ENCODE assay signal across 23 mouse cellular contexts in genomic region chr9:110342008-110342407, GRCm38 (mm10). TPM values are rescaled to one million over a fixed set of nuclear protein-coding genes. Genes with fewer than 3 reads are reported as not detected.
DNase-seq lines count a peak whose midpoint lies in the region; ATAC-seq lines count a peak whose summit lies in the region.
"Had no signal": no experiment of that assay in that cellular context is flagged by ENCODE, and none has a peak within 500 bp of the region (broad histone marks: within the 10 kb centered on the region; RNA-seq: fewer than 3 reads in every experiment).

No protein-coding gene starts in this region.

- no peak for ATAC-seq in midbrain, embryonic 11.5 days (ENCODE audit: low FRiP score)
- no peak for ATAC-seq in midbrain, embryonic 16.5 days
- ATAC-seq in granulocyte monocyte progenitor cell, adult 5-6 weeks (replicated peaks; ENCODE audit: poor library complexity, severe bottlenecking) = peak; percentile 80
- ATAC-seq: forebrain, embryonic 16.5 days; hindbrain, postnatal 0 days had no signal

- 82% methylated on average over 8 of the region's 8 CpGs for WGBS in midbrain, embryonic 11.5 days
- WGBS in midbrain, embryonic 16.5 days = 83% methylated on average over 8 of the region's 8 CpGs

- peak; percentile 31 to 66 for DNase-seq in left cerebral cortex, postnatal 25 days (ENCODE audit: low spot score in 2 of 2)
- no peak for DNase-seq in left cerebral cortex, adult 8-10 months (ENCODE audit: low spot score in 2 of 2)
- peak; percentile 33 for DNase-seq in midbrain, embryonic 11.5 days (ENCODE audit: low spot score, missing footprints)
- DNase-seq in telencephalon, adult 2 months (ENCODE audit: low read depth, low spot score) = peak; percentile 22
- no peak for DNase-seq in yolk sac, embryonic 10.5 days (ENCODE audit: low spot score)
- DNase-seq: adrenal gland, adult 8-10 months; adrenal gland, postnatal 36 days; cerebellum, adult 11 months; cerebellum, adult 8-10 months; cerebellum, postnatal 14 days; gastrocnemius, postnatal 10 days; heart, adult 2 months; heart, postnatal 14 days had no signal

- H3K9ac ChIP-seq in midbrain, embryonic 11.5 days (ENCODE audit: low read length) = no peak overlapping the region
- H3K9ac ChIP-seq in midbrain, embryonic 16.5 days (ENCODE audit: low read depth, low read length) = no peak overlapping the region
- H3K9ac ChIP-seq: embryonic facial prominence, embryonic 12.5 days; forebrain, embryonic 12.5 days; heart, embryonic 15.5 days; hindbrain, embryonic 13.5 days had no signal

- no peaks in the 10 kb centered on the region for H3K4me1 ChIP-seq in midbrain, embryonic 11.5 days (ENCODE audit: control insufficient read depth, insufficient read depth, low read length)
- no peaks in the 10 kb centered on the region for H3K4me1 ChIP-seq in midbrain, embryonic 16.5 days (ENCODE audit: control insufficient read depth, insufficient read depth, low read length)

- H3K9me3 ChIP-seq in midbrain, embryonic 11.5 days (ENCODE audit: control insufficient read depth, low read length) = no peaks in the 10 kb centered on the region
- H3K9me3 ChIP-seq in midbrain, embryonic 16.5 days (replicated peaks; ENCODE audit: control insufficient read depth, low read length, poor library complexity, severe bottlenecking) = no peaks in the 10 kb centered on the region
- H3K9me3 ChIP-seq: embryonic facial prominence, embryonic 12.5 days; forebrain, embryonic 12.5 days; G1E; heart, embryonic 15.5 days; hindbrain, embryonic 13.5 days had no signal

- H3K27ac ChIP-seq in midbrain, embryonic 11.5 days (ENCODE audit: low read depth, low read length) = no peak overlapping the region
- H3K27ac ChIP-seq in midbrain, embryonic 16.5 days (ENCODE audit: low read length) = no peak overlapping the region
- H3K27ac ChIP-seq: embryonic facial prominence, embryonic 12.5 days; forebrain, embryonic 12.5 days; heart, adult 2 months; heart, embryonic 15.5 days; hindbrain, embryonic 13.5 days; hindbrain, postnatal 0 days had no signal

- H3K4me2 ChIP-seq in midbrain, embryonic 11.5 days = no peak overlapping the region
- H3K4me2 ChIP-seq in midbrain, embryonic 16.5 days (ENCODE audit: low read length) = no peak overlapping the region
- H3K4me2 ChIP-seq: embryonic facial prominence, embryonic 12.5 days; forebrain, embryonic 12.5 days; heart, embryonic 11.5 days; heart, embryonic 15.5 days; hindbrain, embryonic 13.5 days had no signal

- intact Hi-C loops in left cerebral cortex, postnatal 25 days (cut with DNase I) = no loop called here

- no peaks in the 10 kb centered on the region for H3K36me3 ChIP-seq in midbrain, embryonic 11.5 days (ENCODE audit: control insufficient read depth, insufficient read depth, low read length)
- H3K36me3 ChIP-seq in midbrain, embryonic 16.5 days (ENCODE audit: control insufficient read depth, insufficient read depth, low read length) = no peaks in the 10 kb centered on the region
- H3K36me3 ChIP-seq: embryonic facial prominence, embryonic 12.5 days; forebrain, embryonic 12.5 days; heart, embryonic 15.5 days; hindbrain, embryonic 13.5 days had no signal

- no peak overlapping the region for H3K4me3 ChIP-seq in midbrain, embryonic 11.5 days (ENCODE audit: low read depth, low read length)
- no peak overlapping the region for H3K4me3 ChIP-seq in midbrain, embryonic 16.5 days (ENCODE audit: low read depth, low read length)
- H3K4me3 ChIP-seq: embryonic facial prominence, embryonic 12.5 days; forebrain, embryonic 12.5 days; heart, adult 2 months; heart, embryonic 15.5 days; hindbrain, embryonic 13.5 days had no signal

- H3K27me3 ChIP-seq in midbrain, embryonic 11.5 days (ENCODE audit: control insufficient read depth, insufficient read depth, low read length) = no peaks in the 10 kb centered on the region
- H3K27me3 ChIP-seq in midbrain, embryonic 16.5 days (ENCODE audit: control insufficient read depth, insufficient read depth, low read depth, low read length) = no peaks in the 10 kb centered on the region
- H3K27me3 ChIP-seq: embryonic facial prominence, embryonic 12.5 days; forebrain, embryonic 12.5 days; heart, embryonic 15.5 days; hindbrain, embryonic 13.5 days had no signal

RNA-seq across cellular contexts. Expression of gene Scap, which starts 8.9 kb away (rescaled TPM):
- total RNA-seq in left cerebral cortex, postnatal 25 days (2021) = 10 to 100 TPM; 87.6 to 95.2 TPM
- total RNA-seq in left cerebral cortex, adult 8-10 months (2022) = 100 to 1,000 TPM in 2 of 4 experiments, 10 to 100 TPM in 2; 93.7 to 105 (median 99.7) TPM
- polyA plus RNA-seq in midbrain, embryonic 11.5 days (2014; fragmentation: Nextera tagmentation; extraction: Ambion mirVana) = 19.2 and 24.9 TPM in 2 replicates
- 57.4 and 64.5 TPM in 2 replicates for polyA plus RNA-seq in midbrain, embryonic 16.5 days (2015; fragmentation: Nextera tagmentation; extraction: Ambion mirVana)
- 31.4 and 56.3 TPM in 2 replicates for total RNA-seq in granulocyte monocyte progenitor cell, adult 5-6 weeks (2014; fragmentation: Nextera tagmentation)
- 24.1 and 43.1 TPM in 2 replicates for total RNA-seq in granulocyte monocyte progenitor cell, adult 5-6 weeks (2017)

RNA-seq across cellular contexts. Expression of gene Elp6, which starts 37.0 kb away (rescaled TPM):
- total RNA-seq in left cerebral cortex, postnatal 25 days (2021) = 10 to 100 TPM; 12.7 to 13.3 TPM
- total RNA-seq in left cerebral cortex, adult 8-10 months (2022) = 10 to 100 TPM; 11.6 to 16.4 (median 14.1) TPM
- polyA plus RNA-seq in midbrain, embryonic 11.5 days (2014; fragmentation: Nextera tagmentation; extraction: Ambion mirVana) = 32.8 and 40.2 TPM in 2 replicates
- polyA plus RNA-seq in midbrain, embryonic 16.5 days (2015; fragmentation: Nextera tagmentation; extraction: Ambion mirVana) = 39.4 and 41.0 TPM in 2 replicates
- 7.6 and 11.0 TPM in 2 replicates for total RNA-seq in granulocyte monocyte progenitor cell, adult 5-6 weeks (2014; fragmentation: Nextera tagmentation)
- 7.9 and 8.4 TPM in 2 replicates for total RNA-seq in granulocyte monocyte progenitor cell, adult 5-6 weeks (2017)

Comparison
In these comparisons a context has a peak if more than half of its experiments do, and no peak if none do; other contexts are left out.
1. DNase-seq: peak in left cerebral cortex, postnatal 25 days (2 of 2), midbrain, embryonic 11.5 days (single experiment) and telencephalon, adult 2 months (single experiment); none in left cerebral cortex, adult 8-10 months (0 of 2) and yolk sac, embryonic 10.5 days (single experiment).